Mouse (Mus musculus) testis, adult 10 weeks (tissue): ENCODE measurements around the gene Olfr809. TPM values are rescaled to one million over a fixed set of nuclear protein-coding genes. Genes with fewer than 3 reads are reported as not detected.

Source experiments
- polyA plus RNA-seq: library from polyadenylated mRNA; stranded (reverse); fragments of 350-450 nt; fragmentation: Illumina TruSeq; extraction: RNeasy Lipid Tissue Mini Kit (QIAGEN cat#74804); gene quantifications from one replicate; pipeline ENCODE4 v1.2.3, GENCODE M21; 2014; ENCODE audit warnings: low read depth, low replicate concordance

Olfr809 gene
- polyA plus RNA-seq, result not detected

DNA sequence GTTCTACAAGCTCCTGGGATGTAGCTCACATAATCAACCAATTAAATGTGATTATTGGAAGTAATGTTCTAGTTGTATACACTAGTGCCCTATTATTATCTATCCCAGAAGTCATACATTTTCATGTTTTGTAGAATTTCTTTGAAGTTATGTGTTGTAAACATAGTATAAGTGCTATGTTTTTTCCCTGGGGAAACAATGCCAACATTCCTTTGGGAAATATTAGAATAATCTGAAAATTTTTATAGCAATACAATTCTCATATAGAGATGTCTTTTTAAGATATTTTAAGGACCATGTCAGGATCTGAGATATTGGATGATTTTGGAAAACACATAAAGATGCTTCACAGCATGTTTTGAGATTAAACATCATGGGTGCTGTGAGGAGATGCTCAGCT lies at the start of gene Olfr809:
Gene Olfr809 (plus strand): TSS at position 301 of the 400 bp plus-strand sequence.

GRCm38 (mm10) chr10:129729275-129729674 lies 45.2 kb upstream of the Olfr809 start, which contains the start of gene Olfr805:
TSS of gene Olfr805 (minus strand) at chr10:129729375.

GRCm38 (mm10) chr10:129741821-129742220 lies 32.6 kb upstream of the Olfr809 start, which contains the start of gene Olfr806:
TSS of gene Olfr806 (minus strand) at chr10:129741921.

DNA sequence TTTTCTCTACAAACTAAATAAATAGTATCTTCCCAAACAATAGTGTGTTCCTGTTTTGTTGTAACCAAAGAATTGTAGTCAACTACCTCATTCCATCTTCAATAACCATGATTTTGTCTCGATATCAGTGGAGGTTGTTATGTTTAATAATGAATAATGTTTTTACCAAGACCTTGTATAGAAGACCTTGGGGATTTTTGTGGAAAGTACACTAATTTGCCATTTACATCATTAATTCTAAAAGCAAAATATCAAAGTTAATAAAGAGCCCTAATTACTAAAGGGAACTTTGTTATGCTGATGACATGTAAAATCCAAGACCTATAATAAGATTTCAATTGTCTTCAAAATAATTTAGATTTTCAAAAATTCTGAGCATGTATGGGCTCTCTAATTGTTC lies 16.7 kb upstream of the Olfr809 start, which contains the start of gene Olfr807:
Gene Olfr807 (minus strand): TSS at position 101 of the 400 bp plus-strand sequence.

DNA sequence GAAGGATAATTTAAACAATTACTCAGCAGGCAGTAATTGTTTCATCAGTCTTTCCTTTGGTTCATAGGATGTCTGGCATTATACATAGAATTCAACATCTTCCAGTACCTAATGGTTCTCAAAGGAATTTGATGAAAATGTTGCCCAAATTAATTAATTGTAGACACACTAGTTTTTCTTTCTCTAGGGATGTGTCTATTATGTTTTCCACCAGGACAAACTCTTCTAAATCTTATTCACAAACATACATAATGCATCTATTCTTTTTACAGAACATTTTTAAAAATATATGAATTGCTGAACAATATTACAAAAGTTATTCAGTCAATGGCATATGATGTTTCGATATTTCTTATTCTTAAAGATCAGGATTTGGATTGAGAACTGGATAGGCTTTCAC lies 9.3 kb upstream of the Olfr809 start, which contains the start of gene Olfr808:
Gene Olfr808 (plus strand): TSS at position 301 of the 400 bp plus-strand sequence.

DNA sequence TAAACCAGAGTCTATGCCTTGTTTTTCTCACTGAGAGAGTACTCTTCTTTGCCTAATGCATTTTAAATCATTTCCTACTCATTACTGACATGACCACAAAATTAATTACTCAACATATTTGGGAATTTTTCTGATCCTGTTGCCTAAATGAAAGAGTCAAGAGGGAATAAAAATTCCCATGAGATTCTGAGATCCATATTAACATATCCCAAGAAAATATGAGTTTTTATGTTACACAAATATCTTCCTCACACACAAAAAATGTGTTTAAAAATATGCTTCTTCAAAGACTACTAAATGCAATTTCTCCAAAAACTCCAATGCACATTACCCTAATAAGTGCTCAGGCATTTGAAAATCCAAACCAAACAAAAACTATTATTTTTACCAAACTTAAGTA lies 20.4 kb downstream of the Olfr809 start, which contains the start of gene Olfr810:
Gene Olfr810 (minus strand): TSS at position 101 of the 400 bp plus-strand sequence.

GRCm38 (mm10) chr10:129804296-129804695 lies 29.9 kb downstream of the Olfr809 start, which contains the start of gene Olfr811:
TSS of gene Olfr811 (minus strand) at chr10:129804396.

Other genes with a start within 250 kb of the Olfr809 start
- gene Olfr792, start 235.5 kb upstream of the Olfr809 start, polyA plus RNA-seq, result 0.13 TPM
- gene Olfr794, start 207.0 kb upstream of the Olfr809 start, polyA plus RNA-seq, result 0.08 TPM
- gene Olfr796, start 162.1 kb upstream of the Olfr809 start, polyA plus RNA-seq, result not detected
- gene Olfr798, start 146.7 kb upstream of the Olfr809 start, polyA plus RNA-seq, result not detected
- gene Olfr799, start 137.2 kb upstream of the Olfr809 start, polyA plus RNA-seq, result not detected
- not detected for gene Olfr800, start 116.9 kb upstream of the Olfr809 start, polyA plus RNA-seq
- gene Olfr801, start 100.8 kb upstream of the Olfr809 start, polyA plus RNA-seq, result not detected
- gene Olfr802, start 86.5 kb upstream of the Olfr809 start, polyA plus RNA-seq, result not detected
- gene Olfr803, start 80.4 kb upstream of the Olfr809 start, polyA plus RNA-seq, result not detected
- gene Olfr804, start 71.4 kb upstream of the Olfr809 start, polyA plus RNA-seq, result not detected
- gene Olfr805, start 45.3 kb upstream of the Olfr809 start, polyA plus RNA-seq, result not detected
- not detected for gene Olfr806, start 32.7 kb upstream of the Olfr809 start, polyA plus RNA-seq
- gene Olfr807, start 16.8 kb upstream of the Olfr809 start, polyA plus RNA-seq, result not detected
- gene Olfr808, start 9.2 kb upstream of the Olfr809 start, polyA plus RNA-seq, result not detected
- not detected for gene Olfr810, start 20.3 kb downstream of the Olfr809 start, polyA plus RNA-seq
- not detected for gene Olfr811, start 29.8 kb downstream of the Olfr809 start, polyA plus RNA-seq
- not detected for gene Olfr812, start 71.5 kb downstream of the Olfr809 start, polyA plus RNA-seq
- gene Olfr813, start 80.7 kb downstream of the Olfr809 start, polyA plus RNA-seq, result not detected
- not detected for gene Olfr814, start 105.2 kb downstream of the Olfr809 start, polyA plus RNA-seq
- gene Olfr815, start 131.2 kb downstream of the Olfr809 start, polyA plus RNA-seq, result not detected
- not detected for gene Olfr816, start 141.0 kb downstream of the Olfr809 start, polyA plus RNA-seq
- gene Olfr818, start 174.5 kb downstream of the Olfr809 start, polyA plus RNA-seq, result not detected
- not detected for gene Olfr819, start 192.6 kb downstream of the Olfr809 start, polyA plus RNA-seq
- not detected for gene Olfr247, start 201.5 kb downstream of the Olfr809 start, polyA plus RNA-seq
- gene Gm10310, start 210.4 kb downstream of the Olfr809 start, polyA plus RNA-seq, result not detected
- not detected for gene Olfr820, start 238.0 kb downstream of the Olfr809 start, polyA plus RNA-seq